Mouse (Mus musculus) left cerebral cortex, postnatal 14 days (tissue): ENCODE results near the gene Tpcn2. TPM values are rescaled to one million over a fixed set of nuclear protein-coding genes. Genes with fewer than 3 reads are reported as not detected.

Source experiments
- DNase-seq, 2 experiments: peaks; one replicate each; pipeline ENCODE4 v3.0.0; 2021 to 2022; ENCODE audit warnings: low spot score in 2 of 2, mixed read lengths in 1 of 2
- intact Hi-C: fragments of 180-260 bp; cut with DNase I; formaldehyde crosslinking; loops from one replicate; pipeline ENCODE4 v1.15.1; 2025
- total RNA-seq, 2 experiments: library from RNA; stranded (reverse); gene quantifications; 2 replicates each; pipeline ENCODE4 v1.2.3; 2021

Tpcn2 gene
- total RNA-seq, 2 experiments from 2014 or later = 3.4 to 3.6 TPM

- DNase-seq = peak; percentile 73 to 82
- intact Hi-C loops = no loop called here
Observed at GRCm38 (mm10) chr7:145252715-145253476, 30.9 kb downstream of the Tpcn2 start.

DNA sequence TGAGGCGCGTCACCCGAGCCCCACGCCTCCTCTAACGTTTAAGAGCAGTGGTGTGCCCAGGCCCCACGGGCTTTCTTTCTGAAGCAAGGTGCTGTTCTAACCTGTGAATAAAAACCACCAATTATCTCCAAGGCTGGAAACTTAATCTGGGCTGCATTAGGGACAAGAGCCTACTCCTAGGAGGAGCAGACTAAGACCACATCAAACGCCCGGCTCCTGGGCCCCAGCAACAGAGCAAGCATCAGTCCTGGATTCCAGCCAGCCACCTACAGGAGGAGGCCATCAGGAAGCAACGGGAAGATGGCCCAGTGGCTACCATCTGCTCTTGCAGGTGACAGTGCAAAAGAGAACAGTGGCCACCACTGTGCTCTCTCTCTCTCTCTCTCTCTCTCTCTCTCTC, 33.6 kb downstream of the Tpcn2 start:
- no peak for DNase-seq
- intact Hi-C loops = no loop called here

DNA sequence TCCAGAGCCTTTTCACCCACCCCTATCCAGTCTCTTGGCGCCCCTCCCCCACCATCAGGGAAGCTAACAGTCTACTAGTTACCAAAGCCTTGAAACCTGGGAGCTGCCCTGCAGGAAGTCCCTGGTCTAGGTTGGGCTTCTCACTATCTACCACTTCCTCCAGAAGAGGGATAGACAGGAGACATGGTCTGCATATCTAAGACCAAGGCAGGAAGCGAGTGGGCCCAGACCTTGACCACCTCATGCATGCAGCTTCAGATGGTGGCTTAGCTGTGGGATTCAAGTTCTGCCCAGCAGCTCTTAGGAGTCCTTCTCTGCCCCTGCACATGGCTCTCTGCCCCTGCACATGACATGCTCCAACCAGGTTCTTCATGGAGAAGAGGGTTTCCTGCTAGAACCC, 34.9 kb downstream of the Tpcn2 start:
- intact Hi-C loops = no loop called here
- DNase-seq = no peak

DNA sequence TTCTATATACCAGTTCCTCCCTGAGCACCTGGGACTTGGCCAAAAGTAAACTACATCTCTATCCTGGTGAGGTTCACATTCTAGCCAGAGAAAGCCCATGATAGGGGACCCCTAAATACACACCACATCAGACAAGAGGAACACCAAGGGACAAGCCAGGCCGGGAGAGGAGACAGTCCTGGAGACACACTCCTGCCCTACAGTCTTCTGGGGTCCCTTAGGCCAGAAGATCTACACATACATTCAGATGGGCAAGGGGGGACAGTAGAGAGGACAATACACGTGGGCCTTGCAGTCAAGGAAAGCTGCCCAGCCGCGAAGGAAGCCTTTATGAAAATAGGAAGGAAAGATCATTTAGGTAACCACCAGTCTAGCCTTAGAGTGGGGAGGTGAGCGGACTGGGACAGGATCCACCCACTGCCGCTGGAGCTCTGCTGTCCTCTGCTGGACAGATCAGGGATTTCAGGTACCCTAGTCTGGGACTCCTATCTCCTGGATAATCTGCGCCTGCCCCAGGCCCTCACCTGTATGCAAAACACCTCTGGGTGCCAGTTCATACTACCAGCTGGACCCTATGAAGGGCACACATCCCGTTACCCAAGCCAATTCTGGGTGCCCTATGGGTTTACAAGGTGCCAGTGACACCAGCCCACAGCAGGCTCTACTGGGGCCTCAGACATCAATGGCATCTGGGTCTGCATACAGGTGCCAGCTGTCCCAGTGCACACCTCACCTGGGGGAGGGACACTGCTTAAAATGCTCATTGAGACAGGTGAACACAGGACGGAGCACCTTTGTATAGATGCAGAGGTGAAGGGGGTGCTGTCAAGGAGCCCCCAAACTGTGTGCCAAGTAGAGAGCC, 40.7 kb downstream of the Tpcn2 start:
- intact Hi-C loops = loop anchor here (1.0 kb wide), 1 partner anchor 306 kb away; no protein-coding TSS in a partner anchor
- peak; percentile 53 to 78 for DNase-seq

DNA sequence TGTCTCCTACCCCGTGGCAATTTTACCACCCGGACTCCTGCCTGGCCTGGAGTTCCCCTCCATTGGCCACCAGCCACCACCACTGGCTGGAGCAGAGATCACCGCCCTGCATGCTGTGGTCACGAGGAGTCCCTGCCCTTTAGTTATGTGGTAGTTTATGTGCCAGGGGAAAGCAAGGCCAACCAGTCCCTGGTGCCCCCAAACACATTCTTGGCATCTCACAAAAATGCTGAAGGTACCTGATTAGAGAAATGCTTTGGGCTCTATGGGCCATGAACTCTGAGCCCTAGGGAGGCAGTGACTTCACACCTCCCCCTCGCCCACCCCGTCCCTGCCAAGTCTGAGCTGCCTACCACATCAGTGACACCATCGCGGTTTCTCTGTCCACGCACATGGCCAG, 41.8 kb downstream of the Tpcn2 start:
- intact Hi-C loops = no loop called here
- no peak for DNase-seq

DNA sequence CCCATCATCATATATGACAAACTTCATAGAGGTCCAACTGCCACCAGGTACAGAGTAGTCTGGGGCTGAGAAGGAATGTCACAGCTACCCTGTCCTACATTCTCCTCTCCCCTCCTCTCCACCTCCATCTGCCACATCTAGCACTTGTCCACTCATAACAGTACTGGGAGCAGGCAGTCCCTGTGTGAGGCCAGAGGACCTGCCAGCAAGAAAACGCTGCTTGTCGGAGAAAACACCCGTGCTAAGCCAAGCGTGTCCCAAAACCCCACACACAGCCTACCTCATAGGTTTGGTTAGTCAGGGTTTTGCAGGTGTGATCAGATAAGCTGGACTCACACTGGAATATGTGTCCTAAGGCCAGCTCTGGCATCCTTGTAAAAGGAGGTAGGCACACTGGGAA, 42.9 kb downstream of the Tpcn2 start:
- DNase-seq = no peak
- intact Hi-C loops = no loop called here

- intact Hi-C loops = no loop called here
- DNase-seq = no peak
Observed at GRCm38 (mm10) chr7:145239736-145240505, 43.9 kb downstream of the Tpcn2 start.

DNA sequence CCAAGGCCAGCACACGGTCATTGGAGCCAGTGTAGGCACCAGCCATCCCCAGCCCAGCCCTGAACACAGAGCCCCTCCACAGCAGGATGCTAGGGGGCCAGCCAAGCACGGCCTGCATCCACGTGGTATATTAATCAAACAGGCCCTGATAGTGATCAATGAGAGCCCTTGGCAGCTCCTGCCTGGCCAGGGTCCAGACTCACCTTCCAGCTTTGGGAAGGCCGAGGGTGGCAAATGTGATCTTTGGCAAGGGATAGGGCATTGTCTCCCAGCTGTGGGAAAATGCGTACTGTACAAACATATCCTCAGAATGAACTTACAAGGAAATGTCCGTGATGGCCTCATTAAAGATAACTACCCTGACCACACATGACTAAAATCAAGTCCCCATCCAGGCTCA, 44.7 kb downstream of the Tpcn2 start:
- intact Hi-C loops = no loop called here

DNA sequence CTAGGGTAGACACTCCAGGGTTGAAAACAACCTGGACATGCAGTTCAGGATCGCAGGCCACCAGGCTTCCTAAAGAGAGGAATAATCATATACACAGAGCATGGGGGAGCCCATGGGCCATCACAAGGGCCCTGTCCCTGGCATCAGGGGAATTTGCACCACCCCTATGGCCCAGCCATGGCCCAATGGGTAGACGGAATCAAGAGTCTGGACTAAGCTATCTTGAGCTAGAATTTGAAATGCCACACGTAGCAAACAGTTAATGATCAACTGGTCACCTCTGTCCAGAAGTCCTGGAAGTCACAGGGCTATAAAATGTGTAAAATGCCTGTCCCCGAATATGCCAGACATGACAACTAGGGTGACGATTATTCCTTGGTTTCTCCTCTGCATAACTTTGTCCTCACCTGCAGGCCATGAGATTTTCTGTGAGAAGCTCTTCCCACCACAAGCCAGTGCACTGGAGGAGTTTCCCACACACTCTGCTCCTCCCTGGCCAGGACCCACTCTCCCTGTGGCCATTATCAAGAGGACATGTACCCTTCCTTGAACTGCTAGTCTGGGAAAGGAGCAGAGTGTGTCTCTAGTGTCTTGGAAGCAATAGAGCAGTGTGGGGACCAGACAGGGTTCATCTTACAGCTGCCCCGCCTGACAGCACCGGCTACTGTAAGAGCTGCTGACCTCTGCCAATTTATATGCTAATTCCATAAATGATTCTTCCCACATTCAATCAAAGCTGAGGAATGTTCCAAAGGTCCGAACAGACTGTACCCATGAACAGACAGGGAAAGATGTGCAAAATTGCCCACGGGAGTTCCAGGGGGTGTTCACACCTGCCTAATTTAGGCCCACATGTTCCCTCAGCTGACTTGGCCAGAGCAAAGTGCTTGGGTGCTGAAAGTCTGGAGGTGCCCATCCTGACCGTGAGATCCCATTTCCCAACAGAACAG, 48.7 kb downstream of the Tpcn2 start:
- intact Hi-C loops = no loop called here
- no peak for DNase-seq

More for the DNA sequence above, 44.7 kb downstream of the Tpcn2 start:
- DNase-seq = no peak

- intact Hi-C loops = no loop called here
- DNase-seq = no peak
Observed at GRCm38 (mm10) chr7:145231659-145232058, 52.2 kb downstream of the Tpcn2 start.

- no peak for DNase-seq
- intact Hi-C loops = no loop called here
Observed at GRCm38 (mm10) chr7:145226641-145227040, 57.2 kb downstream of the Tpcn2 start.

DNA sequence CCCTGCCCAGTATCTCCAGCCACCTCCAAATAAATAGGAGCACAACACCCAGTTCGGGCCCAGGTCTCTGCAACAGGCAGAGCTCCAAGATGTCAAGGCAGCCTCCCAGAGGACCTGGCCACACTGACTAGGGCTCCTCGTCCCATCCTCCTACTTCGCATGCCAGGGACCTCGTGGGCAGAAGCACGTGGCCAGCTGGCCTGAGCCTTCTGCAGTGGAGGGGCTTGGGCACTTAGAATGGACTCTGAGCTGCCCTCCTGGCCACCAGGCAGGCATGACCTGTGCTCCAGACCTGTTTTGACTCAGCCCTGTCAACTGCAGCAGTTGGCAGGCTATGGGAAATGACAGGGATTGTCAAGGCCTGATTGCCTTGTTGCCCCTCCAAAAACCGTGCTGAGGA, 58.2 kb downstream of the Tpcn2 start:
- no peak for DNase-seq
- intact Hi-C loops = no loop called here

DNA sequence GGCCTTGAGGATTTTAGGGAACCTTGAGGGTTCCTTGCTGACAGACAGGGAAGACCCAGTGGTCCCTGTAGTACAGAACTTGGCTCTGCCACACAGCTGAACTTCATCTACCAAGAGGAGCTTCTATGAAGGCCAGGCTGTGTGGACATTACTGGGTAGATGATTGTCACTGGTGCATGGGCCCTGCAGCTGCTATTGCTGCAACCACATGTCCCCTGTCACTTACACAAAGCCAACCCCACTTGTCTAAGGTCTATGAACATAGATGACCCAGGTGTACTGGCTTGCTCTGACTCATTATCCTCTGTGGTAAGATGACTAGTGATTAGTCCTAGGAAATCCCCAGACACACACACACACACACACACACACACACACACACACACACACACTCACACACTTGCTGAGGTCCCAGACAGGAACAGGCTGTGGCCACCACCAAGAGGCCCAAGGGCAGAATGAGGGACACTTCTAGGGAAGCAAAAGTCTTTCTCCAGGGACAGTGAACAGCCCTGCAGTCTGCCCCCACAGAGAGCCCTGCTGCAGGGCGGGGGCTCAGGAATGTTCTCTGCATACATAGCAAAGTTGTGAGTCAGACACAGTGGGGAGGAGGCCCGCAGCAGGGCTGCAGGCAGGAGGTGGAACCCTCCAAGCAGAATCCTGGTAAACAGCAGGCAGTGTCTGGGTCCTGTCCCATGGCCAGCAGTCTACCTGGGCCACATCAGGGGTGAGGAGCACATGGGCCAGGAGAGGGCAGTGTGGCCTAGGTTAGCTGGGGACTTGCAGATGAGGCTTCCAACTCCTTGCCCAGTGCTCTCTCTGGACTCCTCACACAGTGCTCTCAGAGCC, 61.7 kb downstream of the Tpcn2 start:
- intact Hi-C loops = no loop called here

DNA sequence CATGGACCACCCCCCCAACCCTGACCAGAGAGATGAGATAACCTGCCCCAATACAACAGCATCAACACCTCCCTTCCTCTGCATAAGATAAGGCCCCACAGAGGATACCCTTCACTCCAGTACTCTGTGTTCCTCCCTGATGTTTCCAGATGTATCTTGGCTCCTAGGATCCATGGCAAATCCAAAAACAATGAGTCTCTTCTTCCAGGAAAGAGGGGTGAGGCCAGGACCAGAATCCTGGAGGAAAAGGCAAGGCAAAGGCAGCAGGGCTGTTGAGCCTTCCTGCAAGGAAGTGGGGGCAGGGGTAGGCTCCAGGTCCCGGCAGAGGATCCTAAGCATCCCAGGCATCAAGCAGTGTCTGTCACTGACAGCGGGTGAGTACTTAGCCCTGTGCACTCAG, 62.5 kb downstream of the Tpcn2 start:
- intact Hi-C loops = no loop called here
- DNase-seq = no peak

More for the DNA sequence above, 61.7 kb downstream of the Tpcn2 start:
- peak; percentile 28 to 52 for DNase-seq

- intact Hi-C loops = no loop called here
- DNase-seq = peak in 1 of 2 experiments; percentile 44
Observed at GRCm38 (mm10) chr7:145219420-145219831, 64.4 kb downstream of the Tpcn2 start.

DNA sequence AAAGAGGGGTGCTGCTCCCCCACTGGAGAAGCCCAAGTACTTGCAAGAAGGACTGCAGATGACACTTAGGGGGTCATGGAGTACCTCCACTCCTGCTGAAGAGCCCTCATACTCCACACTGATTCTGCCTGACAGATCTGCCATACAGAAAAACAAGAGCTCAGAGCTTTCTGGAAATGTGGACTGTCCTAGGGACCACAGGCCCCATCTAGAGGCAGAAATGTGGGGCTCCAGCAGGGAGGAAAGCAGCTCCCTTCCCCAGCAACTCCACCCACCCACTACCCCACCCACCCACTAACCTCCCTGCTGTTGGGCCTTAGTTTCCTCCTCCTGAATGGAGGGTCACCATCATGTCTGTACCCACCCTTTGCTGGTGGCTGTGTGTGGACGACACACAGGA, 67.2 kb downstream of the Tpcn2 start:
- DNase-seq = no peak
- intact Hi-C loops = no loop called here

GRCm38 (mm10) chr7:145215476-145215875, 68.3 kb downstream of the Tpcn2 start:
- no peak for DNase-seq
- intact Hi-C loops = no loop called here
